Mouse (Mus musculus) neural tube, embryonic 11.5 days (tissue): Measurements from ENCODE around the gene Zgrf1. TPM values are rescaled to one million over a fixed set of nuclear protein-coding genes. Genes with fewer than 3 reads are reported as not detected.
A peak's percentile ranks its signal among the peaks of the same experiment; 100 is the strongest.

Experiments used
- ATAC-seq: fragments of 200-750 bp; cut with Nextera tagmentation; 2 replicates; pipeline ENCODE4 v1.8.0; 2017; ENCODE audit warnings: moderate number of reproducible peaks, mild to moderate bottlenecking, moderate TSS enrichment, moderate library complexity; ENCODE audit not compliant: insufficient read depth, low FRiP score, low TSS enrichment
- DNase-seq: peaks from one replicate; pipeline ENCODE4 v3.0.0-alpha.2; 2015; ENCODE audit warnings: low spot score
- H3K27ac ChIP-seq: fragments of 300-500 bp; sonication (generic); 2 replicates; pipeline ENCODE4 v1.5.1; 2014; ENCODE audit warnings: low read depth, mild to moderate bottlenecking, low read length
- H3K27me3 ChIP-seq: fragments of 300-500 bp; sonication (generic); 2 replicates; pipeline ENCODE4 v1.6.1; 2014; ENCODE audit warnings: mild to moderate bottlenecking, low read length, mixed read lengths; ENCODE audit not compliant: control insufficient read depth, insufficient read depth
- H3K36me3 ChIP-seq: fragments of 300-500 bp; sonication (generic); 2 replicates; pipeline ENCODE4 v1.6.1; 2014; ENCODE audit warnings: mild to moderate bottlenecking, low read length, moderate library complexity, mixed read lengths; ENCODE audit not compliant: control insufficient read depth, insufficient read depth
- H3K4me1 ChIP-seq: fragments of 300-500 bp; sonication (generic); 2 replicates; pipeline ENCODE4 v1.6.1; 2014; ENCODE audit warnings: low read length, mixed read lengths; ENCODE audit not compliant: control insufficient read depth, insufficient read depth
- H3K4me2 ChIP-seq: fragments of 300-500 bp; sonication (generic); 2 replicates; pipeline ENCODE4 v1.6.1; 2014; ENCODE audit warnings: low read depth, mild to moderate bottlenecking, moderate library complexity
- H3K4me3 ChIP-seq: fragments of 300-500 bp; sonication (generic); 2 replicates; pipeline ENCODE4 v1.5.1; 2014; ENCODE audit warnings: low read depth, low read length
- H3K9ac ChIP-seq: fragments of 300-500 bp; sonication (generic); 2 replicates; pipeline ENCODE4 v1.6.1; 2014; ENCODE audit warnings: mild to moderate bottlenecking, low read length
- H3K9me3 ChIP-seq: fragments of 300-500 bp; sonication (generic); 2 replicates; pipeline ENCODE4 v1.6.1; 2016; ENCODE audit warnings: low read length; ENCODE audit not compliant: control insufficient read depth
- WGBS: fragments of 180-500 bp; shearing (Covaris S2); extraction: QIAGEN DNeasy Blood & Tissue Kit; methylation state at CpG from one replicate; pipeline ENCODE4 v1.1.7; 2014; 5-methylcytosine and 5-hydroxymethylcytosine counted together
- polyA plus RNA-seq: library from polyadenylated mRNA; unstranded; fragments of >200 nt; fragmentation: Nextera tagmentation; extraction: Ambion mirVana; gene quantifications from 2 replicates; pipeline ENCODE4 v1.2.1, GENCODE M21; 2014

Zgrf1 gene
- polyA plus RNA-seq, 1 experiment from 2014 or later: 9.7 TPM

- H3K9ac ChIP-seq: no peak overlapping the region
- no peaks in the 10 kb centered on the region for H3K36me3 ChIP-seq
- no peaks in the 10 kb centered on the region for H3K9me3 ChIP-seq
- peak overlapping the region; percentile 48 for H3K4me2 ChIP-seq
- peaks cover 11% of the 10 kb centered on the region for H3K4me1 ChIP-seq
- peak overlapping the region; percentile 20; the same call in 1 of the 2 replicates for H3K4me3 ChIP-seq
- peak; percentile 84 for ATAC-seq
- WGBS: under 1% methylated on average over 36 of the region's 36 CpGs
- DNase-seq: peak; percentile 87
- peaks cover 41% of the 10 kb centered on the region for H3K27me3 ChIP-seq
- H3K27ac ChIP-seq: no peak overlapping the region
Observed at GRCm38 (mm10) chr3:127625296-127625695, 72.0 kb downstream of the Zgrf1 start.

- H3K4me1 ChIP-seq: peaks cover 11% of the 10 kb centered on the region
- peaks cover 47% of the 10 kb centered on the region for H3K27me3 ChIP-seq
- H3K9ac ChIP-seq: no peak overlapping the region
- no peaks in the 10 kb centered on the region for H3K9me3 ChIP-seq
- peak; percentile 69 for DNase-seq
- under 1% methylated on average over 28 of the region's 28 CpGs for WGBS
- H3K4me3 ChIP-seq: peak overlapping the region; percentile 20; the same call in 1 of the 2 replicates
- ATAC-seq: peak; percentile 49
- no peaks in the 10 kb centered on the region for H3K36me3 ChIP-seq
- H3K4me2 ChIP-seq: peak overlapping the region; percentile 48
- H3K27ac ChIP-seq: no peak overlapping the region
Observed at GRCm38 (mm10) chr3:127625701-127626399, 72.6 kb downstream of the Zgrf1 start.

GRCm38 (mm10) chr3:127626524-127626923 is 73.2 kb downstream of the Zgrf1 start:
- peaks cover 52% of the 10 kb centered on the region for H3K27me3 ChIP-seq
- no peak overlapping the region for H3K9ac ChIP-seq
- DNase-seq (no peak), ATAC-seq (no peak)
- no peak overlapping the region for H3K4me2 ChIP-seq
- H3K9me3 ChIP-seq: no peaks in the 10 kb centered on the region
- no peak overlapping the region for H3K27ac ChIP-seq
- H3K4me1 ChIP-seq: peaks cover 15% of the 10 kb centered on the region
- no peak overlapping the region for H3K4me3 ChIP-seq
- H3K36me3 ChIP-seq: no peaks in the 10 kb centered on the region
- 2% methylated on average over 3 of the region's 3 CpGs for WGBS

GRCm38 (mm10) chr3:127627151-127627955 is 74.1 kb downstream of the Zgrf1 start:
- ATAC-seq (no peak), DNase-seq (peak; percentile 37)
- Histone ChIP-seq H3K9ac (peak overlapping the region; percentile 26; the same call in 1 of the 2 replicates), H3K9me3 (no peaks in the 10 kb centered on the region), H3K36me3 (no peaks in the 10 kb centered on the region), H3K4me3 (0 out of 2 replicates have a peak overlapping the region, but pooled peaks have one; percentile 6), H3K27me3 (peaks cover 61% of the 10 kb centered on the region), H3K4me1 (peaks cover 18% of the 10 kb centered on the region), H3K27ac (no peak overlapping the region), H3K4me2 (peak overlapping the region; percentile 27; the same call in 1 of the 2 replicates)
- WGBS: under 1% methylated on average over 27 of the region's 28 CpGs

GRCm38 (mm10) chr3:127627956-127628310 is 74.6 kb downstream of the Zgrf1 start:
- H3K27ac ChIP-seq: no peak overlapping the region
- no peak for ATAC-seq
- peaks cover 20% of the 10 kb centered on the region for H3K4me1 ChIP-seq
- H3K9me3 ChIP-seq: no peaks in the 10 kb centered on the region
- H3K9ac ChIP-seq: peak overlapping the region; percentile 26; the same call in 1 of the 2 replicates
- H3K27me3 ChIP-seq: peaks cover 66% of the 10 kb centered on the region
- no peak overlapping the region for H3K4me3 ChIP-seq
- H3K36me3 ChIP-seq: no peaks in the 10 kb centered on the region
- DNase-seq: no peak
- H3K4me2 ChIP-seq: peak overlapping the region; percentile 27; the same call in 1 of the 2 replicates
- under 1% methylated on average over 9 of the region's 9 CpGs for WGBS

GRCm38 (mm10) chr3:127628311-127629184 is 75.3 kb downstream of the Zgrf1 start:
- DNase-seq: peak; percentile 61
- no peak overlapping the region for H3K27ac ChIP-seq
- H3K9me3 ChIP-seq: no peaks in the 10 kb centered on the region
- no peak overlapping the region for H3K4me3 ChIP-seq
- H3K4me1 ChIP-seq: peaks cover 25% of the 10 kb centered on the region
- no peaks in the 10 kb centered on the region for H3K36me3 ChIP-seq
- peaks cover 72% of the 10 kb centered on the region for H3K27me3 ChIP-seq
- H3K9ac ChIP-seq: peak overlapping the region; percentile 10; the same call in 1 of the 2 replicates
- peak overlapping the region; percentile 22; the same call in 1 of the 2 replicates for H3K4me2 ChIP-seq
- ATAC-seq: no peak
- under 1% methylated on average over 37 of the region's 37 CpGs for WGBS

- WGBS: 4% methylated on average over 1 of the region's 1 CpGs
- Histone ChIP-seq H3K4me3 (no peak overlapping the region), H3K36me3 (no peaks in the 10 kb centered on the region), H3K4me1 (peaks cover 31% of the 10 kb centered on the region), H3K9ac (no peak overlapping the region), H3K9me3 (no peaks in the 10 kb centered on the region), H3K4me2 (no peak overlapping the region), H3K27ac (no peak overlapping the region), H3K27me3 (peaks cover 84% of the 10 kb centered on the region)
- ATAC-seq (no peak), DNase-seq (no peak)
Observed at GRCm38 (mm10) chr3:127630190-127630589, 76.9 kb downstream of the Zgrf1 start.

- Histone ChIP-seq H3K4me3 (0 out of 2 replicates have a peak overlapping the region, but pooled peaks have one; percentile 2), H3K4me1 (peaks cover 31% of the 10 kb centered on the region), H3K9ac (no peak overlapping the region), H3K4me2 (peak overlapping the region; percentile 69; the same call in 1 of the 2 replicates), H3K27ac (no peak overlapping the region), H3K9me3 (no peaks in the 10 kb centered on the region), H3K36me3 (no peaks in the 10 kb centered on the region), H3K27me3 (peaks cover 83% of the 10 kb centered on the region)
- WGBS: 2% methylated on average over 17 of the region's 17 CpGs
- DNase-seq (no peak), ATAC-seq (no peak)
Observed at GRCm38 (mm10) chr3:127630735-127631372, 77.6 kb downstream of the Zgrf1 start.
